Mouse (Mus musculus) heart, embryonic 14.5 days (tissue): Measurements from ENCODE around the gene Tnni3. TPM values are rescaled to one million over a fixed set of nuclear protein-coding genes. Genes with fewer than 3 reads are reported as not detected.
"Not testable (repeated sequence)": the region's sequence is repeated elsewhere in the genome, so short reads cannot be mapped to it uniquely, and the experiment has no call there.

ENCODE experiments used
- ATAC-seq: fragments of 200-750 bp; cut with Nextera tagmentation; 2 replicates; pipeline ENCODE4 v1.8.0; 2017; ENCODE audit warnings: low read depth, moderate TSS enrichment; ENCODE audit not compliant: insufficient number of reproducible peaks, insufficient read depth, low FRiP score
- H3K27ac ChIP-seq, 2 experiments: fragments of 200-500 bp in 1 of 2; fragments of 300-500 bp in 1 of 2; sonication (generic) in 1 of 2; replicated peaks in 1 of 2; 2 replicates each; pipeline ENCODE4 v1.5.1; 2012 to 2014; ENCODE audit warnings: low read depth in 2 of 2, low read length in 2 of 2, control low read depth in 1 of 2, mild to moderate bottlenecking in 1 of 2, mixed read lengths in 1 of 2; ENCODE audit not compliant: control insufficient read depth in 1 of 2, insufficient read depth in 1 of 2
- H3K27me3 ChIP-seq: fragments of 300-500 bp; sonication (generic); 2 replicates; pipeline ENCODE4 v1.6.1; 2014; ENCODE audit warnings: mild to moderate bottlenecking, low read length, control low read depth; ENCODE audit not compliant: control insufficient read depth, insufficient read depth
- H3K36me3 ChIP-seq: fragments of 300-500 bp; sonication (generic); 2 replicates; pipeline ENCODE4 v1.6.1; 2014; ENCODE audit warnings: mild to moderate bottlenecking, control low read depth, low read length, mixed read lengths; ENCODE audit not compliant: control insufficient read depth, insufficient read depth
- H3K4me1 ChIP-seq, 2 experiments: fragments of 200-500 bp in 1 of 2; fragments of 300-500 bp in 1 of 2; sonication (generic) in 1 of 2; 2 replicates each; pipeline ENCODE4 v1.6.1; 2012 to 2014; ENCODE audit warnings: low read length in 2 of 2, control low read depth in 1 of 2, mixed read lengths in 1 of 2; ENCODE audit not compliant: control insufficient read depth in 2 of 2, insufficient read depth in 2 of 2
- H3K4me2 ChIP-seq: fragments of 300-500 bp; sonication (generic); 2 replicates; pipeline ENCODE4 v1.6.1; 2014; ENCODE audit warnings: mild to moderate bottlenecking, low read length
- H3K4me3 ChIP-seq, 2 experiments: fragments of 200-500 bp in 1 of 2; fragments of 300-500 bp in 1 of 2; sonication (generic) in 1 of 2; 2 replicates each; pipeline ENCODE4 v1.5.1; 2012 to 2014; ENCODE audit warnings: low read length in 2 of 2, mild to moderate bottlenecking in 2 of 2, control low read depth in 1 of 2, low read depth in 1 of 2, moderate library complexity in 1 of 2; ENCODE audit not compliant: control insufficient read depth in 1 of 2, insufficient read depth in 1 of 2
- H3K9ac ChIP-seq: fragments of 300-500 bp; sonication (generic); 2 replicates; pipeline ENCODE4 v1.6.1; 2014; ENCODE audit warnings: mild to moderate bottlenecking, low read length
- H3K9me3 ChIP-seq: fragments of 300-500 bp; sonication (generic); 2 replicates; pipeline ENCODE4 v1.6.1; 2016; ENCODE audit warnings: low read length, control low read depth; ENCODE audit not compliant: control insufficient read depth
- WGBS: fragments of 180-500 bp; shearing (Covaris S2); extraction: QIAGEN DNeasy Blood & Tissue Kit; methylation state at CpG from one replicate; pipeline ENCODE4 v1.1.7; 2014; 5-methylcytosine and 5-hydroxymethylcytosine counted together
- polyA plus RNA-seq: library from polyadenylated mRNA; unstranded; fragments of >200 nt; fragmentation: Nextera tagmentation; extraction: Ambion mirVana; gene quantifications from 2 replicates; pipeline ENCODE4 v1.2.1, GENCODE M21; 2014

The Tnni3 gene
- polyA plus RNA-seq, 1 experiment from 2014 or later: 2,958 TPM

GRCm38 (mm10) chr7:4530166-4530565 is 6.1 kb upstream of the Tnni3 start:
- not testable (repeated sequence) for H3K27me3 ChIP-seq, H3K4me2 ChIP-seq, H3K4me3 ChIP-seq, H3K9me3 ChIP-seq, H3K36me3 ChIP-seq, H3K27ac ChIP-seq, H3K9ac ChIP-seq, ATAC-seq
- peaks cover 4 to 15% of the 10 kb centered on the region in 2 experiments; a peak in 3 of 4 replicates for H3K4me1 ChIP-seq
- WGBS: 24% methylated on average over 7 of the region's 8 CpGs

GRCm38 (mm10) chr7:4527302-4527689 is 3.3 kb upstream of the Tnni3 start:
- Histone ChIP-seq H3K27me3 (0 out of 2 replicates have a peak, but pooled peaks cover 4% of the 10 kb centered on the region), H3K36me3 (no peaks in the 10 kb centered on the region), H3K4me3 (0 out of 4 replicates have a peak overlapping the region, but pooled peaks of 1 of the 2 experiments have one; percentile 34), H3K4me2 (peak overlapping the region; percentile 69), H3K9me3 (no peaks in the 10 kb centered on the region), H3K9ac (peak overlapping the region; percentile 64; the same call in 1 of the 2 replicates), H3K4me1 (peaks cover 11 to 23% of the 10 kb centered on the region in 2 experiments), H3K27ac (no peak overlapping the region)
- WGBS: 45% methylated on average over 18 of the region's 18 CpGs
- no peak for ATAC-seq

- H3K9ac ChIP-seq: peak overlapping the region; percentile 64
- peak overlapping the region; percentile 69 for H3K4me2 ChIP-seq
- no peaks in the 10 kb centered on the region for H3K36me3 ChIP-seq
- peak overlapping the region; percentile 34 to 41 for H3K4me3 ChIP-seq
- H3K27ac ChIP-seq: peak overlapping the region; percentile 5 to 20; a peak in 1 of 4 replicates
- H3K4me1 ChIP-seq: peaks cover 11 to 20% of the 10 kb centered on the region in 2 experiments
- H3K9me3 ChIP-seq: no peaks in the 10 kb centered on the region
- peak; percentile 74 for ATAC-seq
- H3K27me3 ChIP-seq: 0 out of 2 replicates have a peak, but pooled peaks cover 4% of the 10 kb centered on the region
- WGBS: 18% methylated on average over 40 of the region's 40 CpGs
These were observed 2.6 kb upstream of the Tnni3 start for GRCm38 (mm10) chr7:4526341-4527301.

- 0 out of 2 replicates have a peak, but pooled peaks cover 4% of the 10 kb centered on the region for H3K27me3 ChIP-seq
- no peaks in the 10 kb centered on the region for H3K9me3 ChIP-seq
- H3K27ac ChIP-seq: peak overlapping the region; percentile 97 to 99; a peak in 3 of 4 replicates
- H3K9ac ChIP-seq: peak overlapping the region; percentile 92
- H3K36me3 ChIP-seq: peaks cover 22% of the 10 kb centered on the region
- peaks cover 25 to 30% of the 10 kb centered on the region in 2 experiments for H3K4me1 ChIP-seq
- H3K4me3 ChIP-seq: peak overlapping the region in 1 of 2 experiments; percentile 69; a peak in 2 of 4 replicates
- 78% methylated on average over 33 of the region's 33 CpGs for WGBS
- H3K4me2 ChIP-seq: peak overlapping the region; percentile 69
- ATAC-seq: no peak
These were observed 561 bp downstream of the Tnni3 start for GRCm38 (mm10) chr7:4523205-4524130.

GRCm38 (mm10) chr7:4522292-4522691 is 1.7 kb downstream of the Tnni3 start:
- H3K9me3 ChIP-seq: no peaks in the 10 kb centered on the region
- peaks cover 33% of the 10 kb centered on the region for H3K36me3 ChIP-seq
- H3K4me2 ChIP-seq: peak overlapping the region; percentile 69
- peak overlapping the region; percentile 92 for H3K9ac ChIP-seq
- peak overlapping the region; percentile 69 to 70 for H3K4me3 ChIP-seq
- WGBS: 17% methylated on average over 6 of the region's 6 CpGs
- ATAC-seq: peak; percentile 76
- H3K4me1 ChIP-seq: peaks cover 28 to 35% of the 10 kb centered on the region in 2 experiments
- 0 out of 2 replicates have a peak, but pooled peaks cover 3% of the 10 kb centered on the region for H3K27me3 ChIP-seq
- H3K27ac ChIP-seq: peak overlapping the region; percentile 97 to 99

GRCm38 (mm10) chr7:4521231-4522003 is 2.6 kb downstream of the Tnni3 start:
- H3K9ac ChIP-seq: peak overlapping the region; percentile 92
- no peaks in the 10 kb centered on the region for H3K27me3 ChIP-seq
- H3K27ac ChIP-seq: peak overlapping the region; percentile 97 to 99
- peak overlapping the region; percentile 69 for H3K4me2 ChIP-seq
- peaks cover 33% of the 10 kb centered on the region for H3K36me3 ChIP-seq
- 15% methylated on average over 32 of the region's 32 CpGs for WGBS
- H3K9me3 ChIP-seq: no peaks in the 10 kb centered on the region
- peaks cover 31 to 34% of the 10 kb centered on the region in 2 experiments for H3K4me1 ChIP-seq
- ATAC-seq: no peak
- peak overlapping the region; percentile 69 to 70 for H3K4me3 ChIP-seq
